Mouse (Mus musculus): ENCODE results near the gene Pla2g15. TPM values are rescaled to one million over a fixed set of nuclear protein-coding genes. Genes with fewer than 3 reads are reported as not detected.

Gene Pla2g15
- total and polyA plus RNA-seq, 2 experiments from 2014 or later: 14.6 to 18.2 TPM

DNA sequence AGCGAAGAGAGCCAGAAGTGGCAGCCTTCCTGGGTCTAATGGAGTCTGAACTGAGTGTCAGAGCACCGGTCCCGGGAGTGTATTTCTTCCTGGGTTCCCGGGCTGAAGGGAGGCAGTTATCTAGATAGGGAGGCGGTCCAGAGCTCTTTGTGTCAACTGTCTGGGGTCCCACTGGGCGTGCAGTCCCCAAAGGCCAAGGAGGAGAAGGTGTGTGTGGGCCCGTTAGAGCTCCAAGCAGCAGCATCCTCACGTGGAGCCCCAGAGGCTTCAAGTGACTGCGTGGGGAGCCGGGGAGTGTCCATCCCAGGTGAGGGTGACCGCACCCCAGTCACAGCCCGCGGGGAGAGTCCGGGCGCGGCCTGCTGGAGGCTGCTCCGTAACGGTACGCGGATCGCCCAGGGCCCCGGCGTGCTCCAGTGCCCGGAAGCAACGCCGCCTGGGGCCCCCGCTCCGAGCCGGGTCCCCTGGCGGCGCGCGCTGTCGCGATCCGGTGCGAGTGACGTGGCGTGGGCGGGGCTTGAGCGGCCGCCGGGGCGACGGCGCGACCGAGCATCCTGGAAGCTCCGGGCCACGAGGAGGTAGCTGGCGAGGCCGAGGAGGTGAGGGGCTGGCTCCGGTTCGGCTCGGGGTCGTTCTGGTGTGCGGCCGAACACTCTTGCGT is 18.3 kb downstream of the Pla2g15 start, which contains the start of gene Slc7a6:
Gene Slc7a6, plus strand, starts transcription at position 502 of the 661 bp plus-strand sequence.
- Histone ChIP-seq H3K4me1 (ENCODE audit: insufficient read depth, low read length) (peaks cover 5% of the 10 kb centered on the region; the same call in 1 of the 2 replicates), H3K9ac (replicated peaks; ENCODE audit: low read length) (peak within 1 kb of the TSS; percentile 74), H3K36me3 (ENCODE audit: insufficient read depth, low read length) (peaks cover 8% of the 10 kb centered on the region; the same call in 1 of the 2 replicates), H3K27me3 (ENCODE audit: insufficient read depth, low read length) (no peaks in the 10 kb centered on the region), H3K4me2 (ENCODE audit: low read depth, low read length) (peak within 1 kb of the TSS; percentile 97), H3K9me3 (ENCODE audit: low read length) (no peaks in the 10 kb centered on the region), H3K4me3 (ENCODE audit: low read length) (peak within 1 kb of the TSS; percentile 78), H3K27ac (peak within 1 kb of the TSS; percentile 91)
- peak; percentile 90 for ATAC-seq
- peak; percentile 89 for DNase-seq (ENCODE audit: low spot score)
- under 1% methylated on average over 58 of the region's 59 CpGs for WGBS
- no peak for TF ChIP-seq CTCF (IDR thresholded peaks at IDR 0.05; ENCODE audit: low read depth)

DNA sequence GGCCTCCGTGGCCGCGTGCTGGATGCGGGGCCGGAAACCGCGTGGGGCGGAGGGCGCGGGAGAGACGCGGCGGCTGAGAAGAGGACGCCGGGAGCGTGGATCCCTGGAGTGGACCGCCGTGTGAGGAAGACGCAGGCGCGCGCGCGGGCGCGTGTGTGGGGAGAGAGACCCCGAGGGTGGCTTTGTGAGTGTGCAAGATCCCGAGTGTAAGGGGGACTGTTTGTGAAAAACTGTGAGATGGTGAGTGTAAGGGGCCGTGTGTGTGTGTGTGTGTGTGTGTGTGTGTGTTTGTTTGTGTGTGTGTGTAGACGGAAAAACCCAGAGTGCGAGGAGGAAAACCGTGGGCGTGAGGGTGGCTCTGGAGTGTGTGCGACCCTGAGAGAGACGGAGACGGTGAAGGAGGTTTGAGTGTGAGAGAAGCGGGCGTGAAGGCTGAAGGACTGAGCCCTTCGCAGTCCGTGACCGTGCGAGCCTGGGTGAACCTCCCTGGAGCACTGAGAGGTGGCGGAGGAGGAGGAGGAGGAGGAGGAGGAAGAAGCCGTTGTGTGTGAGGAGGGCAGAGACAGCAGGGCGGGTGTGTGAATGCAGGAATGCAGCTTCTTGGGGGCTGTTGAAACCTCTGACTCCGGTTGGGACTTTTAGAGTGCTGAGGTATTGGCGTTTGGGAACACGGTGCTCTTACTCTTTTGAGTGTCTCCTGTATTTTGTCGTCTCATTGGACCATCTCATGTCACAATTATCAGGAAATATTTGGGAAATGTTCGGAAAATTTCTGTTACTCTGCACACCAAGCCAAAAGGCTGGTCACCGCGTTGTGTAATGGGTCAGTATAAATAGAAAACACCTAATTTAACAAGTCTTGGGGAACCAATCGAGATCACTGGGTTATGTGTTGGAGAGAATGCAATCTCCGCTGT is 19.1 kb downstream of the Pla2g15 start:
- no peaks in the 10 kb centered on the region for H3K27me3 ChIP-seq (ENCODE audit: insufficient read depth, low read length)
- 2% methylated on average over 53 of the region's 54 CpGs for WGBS
- H3K36me3 ChIP-seq (ENCODE audit: insufficient read depth, low read length): 0 out of 2 replicates have a peak, but pooled peaks cover under 1% of the 10 kb centered on the region
- no peaks in the 10 kb centered on the region for H3K9me3 ChIP-seq (ENCODE audit: low read length)
- DNase-seq (ENCODE audit: low spot score): peak; percentile 75
- peak overlapping the region; percentile 74 for H3K9ac ChIP-seq (replicated peaks; ENCODE audit: low read length)
- H3K4me2 ChIP-seq (ENCODE audit: low read depth, low read length): peak overlapping the region; percentile 97
- H3K4me1 ChIP-seq (ENCODE audit: insufficient read depth, low read length): peaks cover 5% of the 10 kb centered on the region; the same call in 1 of the 2 replicates
- H3K27ac ChIP-seq: peak overlapping the region; percentile 91
- no peak for TF ChIP-seq CTCF (IDR thresholded peaks at IDR 0.05; ENCODE audit: low read depth)
- ATAC-seq: peak; percentile 84
- H3K4me3 ChIP-seq (ENCODE audit: low read length): peak overlapping the region; percentile 78

DNA sequence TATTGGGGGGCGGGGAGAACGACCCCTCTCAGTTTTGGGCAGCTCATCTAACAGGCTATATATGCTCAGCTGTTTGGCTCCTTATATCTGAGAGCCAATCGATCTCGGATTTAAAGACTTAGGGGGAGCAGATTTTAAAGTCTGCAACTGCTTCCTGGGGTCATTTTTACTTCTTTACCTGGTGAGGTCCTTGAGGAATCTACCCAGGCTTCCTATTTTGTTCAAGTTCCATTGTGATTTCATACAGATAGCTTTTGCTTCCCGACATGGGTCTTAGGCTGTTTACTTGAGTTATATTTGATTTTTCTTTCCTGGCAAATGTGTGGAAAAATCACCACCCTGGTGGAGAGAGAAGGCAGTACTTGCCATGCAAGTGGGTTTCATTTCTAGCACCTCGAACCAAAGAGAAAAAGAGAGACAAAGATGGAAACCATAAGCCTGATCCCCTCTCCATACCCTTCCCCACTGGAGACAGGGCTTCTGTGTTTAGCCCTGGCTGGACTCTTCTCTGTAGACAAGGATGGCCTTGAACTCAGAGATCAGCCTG is 19.8 kb downstream of the Pla2g15 start:
- H3K36me3 ChIP-seq (ENCODE audit: insufficient read depth, low read length): no peaks in the 10 kb centered on the region
- no peaks in the 10 kb centered on the region for H3K27me3 ChIP-seq (ENCODE audit: insufficient read depth, low read length)
- peak; percentile 51 for TF ChIP-seq CTCF (IDR thresholded peaks at IDR 0.05; ENCODE audit: low read depth)
- H3K9me3 ChIP-seq (ENCODE audit: low read length): no peaks in the 10 kb centered on the region
- H3K27ac ChIP-seq: no peak overlapping the region; the same call in 1 of the 2 replicates
- ATAC-seq (no peak), DNase-seq (ENCODE audit: low spot score) (peak; percentile 18)
- peak overlapping the region; percentile 78 for H3K4me3 ChIP-seq (ENCODE audit: low read length)
- WGBS: 31% methylated on average over 6 of the region's 6 CpGs
- H3K9ac ChIP-seq (replicated peaks; ENCODE audit: low read length): peak overlapping the region; percentile 74
- H3K4me1 ChIP-seq (ENCODE audit: insufficient read depth, low read length): peaks cover 5% of the 10 kb centered on the region; the same call in 1 of the 2 replicates
- H3K4me2 ChIP-seq (ENCODE audit: low read depth, low read length): peak overlapping the region; percentile 97

GRCm38 (mm10) chr8:106173566-106173965 is 23.4 kb downstream of the Pla2g15 start:
- no peak for ATAC-seq
- no peak for TF ChIP-seq CTCF (IDR thresholded peaks at IDR 0.05; ENCODE audit: low read depth)
- no peaks in the 10 kb centered on the region for H3K4me1 ChIP-seq (ENCODE audit: insufficient read depth, low read length)
- no peaks in the 10 kb centered on the region for H3K9me3 ChIP-seq (ENCODE audit: low read length)
- no peak overlapping the region for H3K27ac ChIP-seq
- H3K4me3 ChIP-seq (ENCODE audit: low read length): no peak overlapping the region
- 95% methylated on average over 3 of the region's 3 CpGs for WGBS
- no peak for DNase-seq (ENCODE audit: low spot score)
- no peak overlapping the region for H3K4me2 ChIP-seq (ENCODE audit: low read depth, low read length)
- no peak overlapping the region for H3K9ac ChIP-seq (replicated peaks; ENCODE audit: low read length)
- no peaks in the 10 kb centered on the region for H3K27me3 ChIP-seq (ENCODE audit: insufficient read depth, low read length)
- H3K36me3 ChIP-seq (ENCODE audit: insufficient read depth, low read length): no peaks in the 10 kb centered on the region

DNA sequence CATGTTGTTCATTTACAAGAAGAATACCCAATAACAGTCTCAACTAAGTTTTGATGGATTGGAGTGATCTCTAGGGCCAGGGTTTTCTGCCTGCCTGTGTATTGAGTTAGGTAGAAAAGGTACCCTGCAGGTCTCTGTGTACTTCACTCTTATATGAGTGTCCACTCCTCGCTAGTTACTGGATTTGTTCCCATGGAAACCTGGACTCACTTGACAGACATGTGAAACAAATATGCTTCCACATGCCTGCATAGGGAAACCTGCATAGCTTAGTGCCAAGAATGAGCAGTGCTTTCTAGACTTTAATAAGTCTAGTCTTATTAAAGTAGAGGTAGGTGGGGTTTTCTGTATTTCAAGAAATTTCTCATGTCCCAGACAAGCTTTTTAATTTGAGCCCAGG is 26.7 kb downstream of the Pla2g15 start:
- TF ChIP-seq CTCF (IDR thresholded peaks at IDR 0.05; ENCODE audit: low read depth): no peak
- H3K4me1 ChIP-seq (ENCODE audit: insufficient read depth, low read length): no peaks in the 10 kb centered on the region
- 8% methylated on average over 1 of the region's 1 CpGs for WGBS
- DNase-seq (ENCODE audit: low spot score): peak; percentile 28
- H3K27ac ChIP-seq: no peak overlapping the region
- no peaks in the 10 kb centered on the region for H3K27me3 ChIP-seq (ENCODE audit: insufficient read depth, low read length)
- no peak overlapping the region for H3K9ac ChIP-seq (replicated peaks; ENCODE audit: low read length)
- H3K4me3 ChIP-seq (ENCODE audit: low read length): no peak overlapping the region
- no peaks in the 10 kb centered on the region for H3K9me3 ChIP-seq (ENCODE audit: low read length)
- H3K36me3 ChIP-seq (ENCODE audit: insufficient read depth, low read length): no peaks in the 10 kb centered on the region
- ATAC-seq: no peak
- no peak overlapping the region for H3K4me2 ChIP-seq (ENCODE audit: low read depth, low read length)

- TF ChIP-seq CTCF (IDR thresholded peaks at IDR 0.05; ENCODE audit: low read depth): no peak
- no peak overlapping the region for H3K4me2 ChIP-seq (ENCODE audit: low read depth, low read length)
- H3K27me3 ChIP-seq (ENCODE audit: insufficient read depth, low read length): no peaks in the 10 kb centered on the region
- H3K27ac ChIP-seq: no peak overlapping the region
- ATAC-seq: no peak
- H3K4me1 ChIP-seq (ENCODE audit: insufficient read depth, low read length): no peaks in the 10 kb centered on the region
- no peaks in the 10 kb centered on the region for H3K36me3 ChIP-seq (ENCODE audit: insufficient read depth, low read length)
- 85% methylated on average over 1 of the region's 1 CpGs for WGBS
- no peak overlapping the region for H3K9ac ChIP-seq (replicated peaks; ENCODE audit: low read length)
- no peaks in the 10 kb centered on the region for H3K9me3 ChIP-seq (ENCODE audit: low read length)
- no peak for DNase-seq (ENCODE audit: low spot score)
- no peak overlapping the region for H3K4me3 ChIP-seq (ENCODE audit: low read length)
Observed at GRCm38 (mm10) chr8:106177594-106177993, 27.4 kb downstream of the Pla2g15 start.
